Mouse (Mus musculus) lung, adult 18-20 months (tissue): ENCODE data around the gene Plscr3.
"Not testable (repeated sequence)": the region's sequence is repeated elsewhere in the genome, so short reads cannot be mapped to it uniquely, and the experiment has no call there.

ENCODE experiments used
- DNase-seq, 2 experiments: peaks; one replicate each; pipeline ENCODE4 v3.0.0; 2022; ENCODE audit warnings: mixed read lengths in 2 of 2

Gene Plscr3

DNA sequence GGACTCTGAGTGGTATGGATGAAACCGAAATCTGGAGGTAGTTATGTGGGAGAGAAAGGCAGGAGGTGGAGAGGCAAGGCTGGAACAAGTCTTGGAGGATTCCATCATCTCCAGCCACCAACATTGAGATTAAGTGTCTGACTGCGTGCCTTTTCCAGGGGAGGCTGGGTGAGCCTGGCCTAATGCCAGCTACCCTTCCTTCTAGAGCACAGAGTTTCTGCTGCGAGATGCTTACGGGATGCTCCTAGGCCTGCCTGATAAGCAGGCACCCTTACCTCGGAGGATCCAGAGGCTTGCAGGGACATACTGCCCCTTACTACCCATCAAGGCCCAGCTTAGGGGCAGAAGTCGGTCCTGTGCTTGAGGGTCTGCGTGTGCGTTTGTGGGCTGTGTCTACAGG is 12.6 kb upstream of the Plscr3 start:
- DNase-seq: no peak

DNA sequence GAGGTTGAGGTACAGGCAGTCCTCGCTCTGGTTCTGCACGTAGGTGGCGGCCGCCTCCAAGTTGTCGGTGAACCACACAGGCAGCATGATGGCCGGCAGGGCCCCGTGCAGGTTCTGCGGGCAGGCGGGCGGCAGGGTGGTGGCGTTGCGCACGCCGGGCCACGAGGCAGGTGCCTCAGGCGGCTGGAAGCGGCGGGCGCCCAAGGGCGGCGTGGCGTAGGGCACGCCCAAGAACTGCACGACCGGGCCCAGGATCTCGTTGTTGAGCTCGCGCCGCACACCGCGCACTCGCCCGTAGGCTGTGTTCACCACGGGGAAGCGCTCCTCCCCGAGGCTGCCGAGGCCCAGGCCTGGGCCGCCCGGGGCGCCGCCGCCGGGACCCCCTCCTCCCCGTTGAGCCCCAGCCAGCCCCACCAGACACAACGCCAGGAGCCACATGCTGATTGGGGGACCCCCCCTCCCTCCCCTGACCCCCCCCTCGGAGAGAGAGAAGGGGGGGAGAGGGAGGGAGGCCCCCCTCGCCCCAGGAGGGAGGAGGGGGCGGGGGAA is 12.1 kb upstream of the Plscr3 start:
- peak; percentile 27 to 47 for DNase-seq

DNA sequence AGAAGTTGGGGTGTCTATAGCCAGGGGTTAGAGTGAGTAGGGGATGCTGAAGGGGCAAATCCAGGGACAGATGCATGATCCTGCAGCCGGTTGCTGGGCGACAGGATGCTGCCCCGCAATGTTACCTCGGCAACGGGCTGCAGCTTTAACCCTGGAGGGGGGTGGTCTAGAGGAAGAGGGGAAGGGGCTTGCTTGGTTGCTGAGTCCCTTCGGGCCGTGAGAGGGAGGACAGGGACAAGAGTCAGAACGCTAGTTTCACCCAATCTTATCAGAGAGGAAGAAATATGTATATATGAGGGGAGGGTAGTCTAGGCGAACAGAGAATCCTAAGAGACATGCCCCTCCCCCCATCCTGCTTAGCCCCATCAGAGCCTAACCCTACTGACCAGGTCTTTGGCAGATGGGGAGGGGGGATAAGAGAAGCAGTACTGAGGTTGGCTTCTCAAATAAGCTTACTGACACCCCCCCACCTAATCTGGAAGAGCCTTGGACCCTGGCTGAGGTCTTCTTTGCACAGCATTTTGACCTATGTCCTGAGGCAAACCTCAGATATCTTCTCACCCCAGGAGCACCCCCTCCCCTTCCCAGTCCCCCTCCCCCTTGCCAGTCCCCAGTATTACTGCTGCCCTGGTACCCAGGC is 10.7 kb upstream of the Plscr3 start:
- DNase-seq: no peak

GRCm38 (mm10) chr11:69835966-69836335 is 10.2 kb upstream of the Plscr3 start:
- DNase-seq: no peak

DNA sequence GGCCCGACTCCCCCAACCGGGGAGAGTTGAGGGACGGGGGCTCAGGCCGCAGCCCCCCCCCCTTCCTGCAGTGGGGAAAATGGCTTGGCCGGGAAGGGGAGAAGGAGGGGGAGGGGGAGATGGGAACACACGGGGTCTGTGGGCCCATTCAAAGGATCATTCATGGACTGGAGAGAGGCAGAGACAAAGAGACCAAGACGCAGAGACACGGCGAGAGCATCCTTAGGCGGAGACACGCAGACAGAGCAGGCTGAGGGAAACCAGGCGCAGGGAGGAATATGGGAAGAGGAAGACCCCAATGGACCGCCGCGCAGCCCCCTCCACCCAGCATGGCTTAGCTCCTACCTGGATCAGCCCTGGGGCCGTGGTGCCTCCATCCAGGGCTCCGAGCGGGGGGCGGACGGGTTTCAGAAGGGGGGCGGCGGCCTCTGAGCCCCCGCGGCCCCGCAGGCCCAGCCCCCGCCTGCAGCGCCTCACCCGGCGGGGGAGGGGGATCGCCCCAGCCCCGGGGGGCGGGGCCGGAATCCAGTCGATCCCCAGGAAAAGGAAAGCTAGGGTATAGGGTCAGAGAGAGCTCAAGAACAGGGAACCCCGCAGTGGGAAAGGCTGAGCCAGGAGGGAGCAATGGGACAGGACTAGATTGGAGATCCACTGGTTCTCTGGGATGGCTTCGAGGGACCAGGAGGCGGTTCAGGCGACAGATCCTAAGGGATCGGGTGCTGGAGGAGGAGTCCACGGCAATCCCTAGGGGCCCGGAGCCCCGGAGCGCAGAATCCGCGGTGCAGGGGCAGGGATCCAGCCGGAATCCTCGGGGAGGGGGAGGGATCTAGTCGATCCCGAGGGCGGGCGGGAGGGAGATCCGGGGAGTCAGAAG is 9.2 kb upstream of the Plscr3 start:
- peak; percentile 29 to 44 for DNase-seq

- DNase-seq: no peak
Measured at GRCm38 (mm10) chr11:69837604-69837951, 8.6 kb upstream of the Plscr3 start, which contains the start of gene Nlgn2. Gene Nlgn2, minus strand, starts transcription at chr11:69837784.

DNA sequence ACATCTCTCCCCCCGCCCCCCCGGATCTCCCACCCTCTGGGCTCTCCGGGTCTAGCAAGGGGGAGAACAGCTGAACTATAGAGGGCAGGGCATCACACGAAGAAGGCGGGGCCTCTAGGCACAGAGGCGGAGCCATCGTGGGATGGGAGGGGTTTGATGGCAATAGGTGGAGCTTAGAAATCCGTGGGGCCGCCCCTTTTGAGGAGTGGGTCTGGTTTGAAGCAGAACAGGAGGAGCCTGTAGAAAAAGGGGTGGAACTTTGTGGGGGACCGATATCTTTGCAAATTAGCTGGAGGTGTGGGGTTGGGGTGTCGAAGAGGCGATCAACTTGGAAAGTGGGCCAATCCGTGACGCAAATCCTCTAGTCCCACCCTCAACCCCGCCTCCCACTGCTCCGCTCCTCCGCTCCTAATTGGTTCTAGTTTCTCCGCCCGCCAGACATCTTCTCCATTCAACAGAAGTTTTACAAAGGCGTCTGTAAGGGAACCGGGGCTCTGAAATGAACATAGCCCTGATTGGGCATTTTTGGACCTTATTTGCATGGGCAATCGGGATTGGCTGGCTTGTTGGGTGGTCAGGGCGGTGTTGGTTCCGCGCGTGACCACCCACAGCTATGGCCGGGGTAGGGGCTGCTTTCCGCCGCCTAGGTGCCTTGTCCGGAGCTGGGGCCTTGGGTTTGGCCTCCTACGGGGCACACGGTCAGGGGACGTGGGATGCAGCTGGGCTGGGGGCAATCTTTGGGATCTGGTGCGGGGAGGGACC is 8.0 kb upstream of the Plscr3 start, which contains the start of gene Tmem256:
TSS of gene Tmem256 (plus strand) at position 563 of the 762 bp plus-strand sequence.
- DNase-seq: peak; percentile 97 to 98

DNA sequence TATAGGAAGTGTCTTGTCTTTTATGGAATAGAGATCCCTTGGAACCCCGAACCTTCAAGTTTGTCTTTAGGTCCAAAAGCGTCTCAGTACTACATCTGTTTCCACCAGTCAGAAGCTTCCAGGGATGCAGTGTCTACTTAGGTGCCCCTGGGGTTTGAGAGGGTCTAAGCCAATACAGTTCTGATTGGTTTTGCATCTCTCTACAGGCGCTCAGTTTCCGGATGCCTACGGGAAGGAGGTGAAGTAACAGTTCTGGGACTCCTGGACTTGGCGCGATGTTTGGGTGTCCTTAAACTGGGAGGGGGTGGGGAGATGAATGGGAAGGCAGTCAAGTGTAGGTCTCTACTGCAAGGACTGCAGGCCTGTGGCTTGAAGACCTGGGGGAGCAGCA is 7.5 kb upstream of the Plscr3 start:
- peak; percentile 27 to 48 for DNase-seq

DNA sequence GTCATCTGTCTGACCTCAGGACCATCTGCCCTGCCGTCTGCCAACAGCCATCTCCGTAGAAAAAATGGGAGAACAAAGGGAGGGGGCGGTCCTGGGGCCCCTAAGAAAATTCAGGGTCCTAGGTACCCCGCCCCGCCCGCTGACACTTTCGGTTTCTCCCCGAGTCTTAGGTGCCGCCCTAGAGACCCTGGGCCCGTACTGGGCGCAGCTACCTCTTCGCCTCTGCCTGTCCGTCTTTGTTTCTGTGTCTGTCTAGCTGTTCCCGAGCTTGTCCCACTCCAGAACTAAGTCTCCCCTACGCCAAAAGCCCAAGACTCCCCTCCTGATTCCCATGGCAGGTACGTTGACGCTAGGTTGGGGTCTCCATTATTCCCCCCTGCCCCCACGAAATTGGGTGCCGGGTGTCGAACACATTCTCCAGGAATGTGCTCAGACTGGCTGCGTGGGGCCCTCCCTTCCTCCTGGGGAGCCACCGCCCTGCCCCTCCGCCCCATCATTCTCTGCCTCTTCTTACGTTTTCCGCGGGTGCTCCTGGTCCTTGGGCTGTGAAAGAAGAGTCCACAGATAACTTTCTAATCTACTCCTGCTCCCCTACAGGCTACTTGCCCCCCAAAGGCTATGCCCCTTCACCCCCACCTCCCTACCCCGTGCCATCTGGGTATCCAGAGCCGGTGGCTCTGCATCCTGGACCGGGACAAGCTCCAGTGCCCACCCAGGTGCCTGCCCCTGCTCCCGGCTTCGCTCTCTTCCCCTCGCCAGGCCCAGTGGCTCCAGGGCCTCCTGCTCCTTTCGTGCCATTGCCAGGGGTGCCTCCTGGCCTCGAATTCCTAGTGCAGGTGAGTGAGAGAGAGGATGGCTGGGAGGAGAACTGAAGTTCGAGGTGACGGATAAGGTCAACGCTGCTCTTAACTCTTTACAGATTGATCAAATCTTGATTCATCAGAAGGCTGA is 837 bp downstream of the Plscr3 start:
- peak; percentile 46 to 53 for DNase-seq

- no peak for DNase-seq
Measured at GRCm38 (mm10) chr11:69848021-69848420, 1.8 kb downstream of the Plscr3 start.

GRCm38 (mm10) chr11:69849128-69849527 is 3.0 kb downstream of the Plscr3 start:
- DNase-seq: no peak

- no peak for DNase-seq
Measured at GRCm38 (mm10) chr11:69849884-69850283, 3.7 kb downstream of the Plscr3 start.

DNA sequence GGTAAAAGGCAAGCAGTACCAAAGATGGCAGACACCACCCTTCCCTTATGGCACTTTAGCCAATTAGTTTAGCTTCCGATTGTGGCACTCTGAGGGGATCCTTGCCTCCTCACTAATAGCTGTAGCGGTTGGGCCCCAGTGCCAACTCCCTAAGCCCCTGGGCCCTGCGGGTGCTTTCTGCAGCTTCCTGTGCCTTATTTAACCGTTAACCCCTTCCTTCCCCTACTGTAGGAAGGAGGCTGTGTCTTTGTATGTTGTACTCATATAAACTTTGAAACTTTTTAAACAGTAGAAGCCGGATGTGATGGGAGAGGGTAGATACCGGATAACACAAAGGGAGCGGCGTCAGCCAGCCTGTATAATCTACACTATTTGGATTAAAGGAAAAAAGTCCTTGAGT is 4.6 kb downstream of the Plscr3 start:
- DNase-seq: no peak

- no peak for DNase-seq
Measured at GRCm38 (mm10) chr11:69853994-69854393, 7.8 kb downstream of the Plscr3 start.

GRCm38 (mm10) chr11:69854680-69855079 is 8.5 kb downstream of the Plscr3 start:
- DNase-seq: no peak

DNA sequence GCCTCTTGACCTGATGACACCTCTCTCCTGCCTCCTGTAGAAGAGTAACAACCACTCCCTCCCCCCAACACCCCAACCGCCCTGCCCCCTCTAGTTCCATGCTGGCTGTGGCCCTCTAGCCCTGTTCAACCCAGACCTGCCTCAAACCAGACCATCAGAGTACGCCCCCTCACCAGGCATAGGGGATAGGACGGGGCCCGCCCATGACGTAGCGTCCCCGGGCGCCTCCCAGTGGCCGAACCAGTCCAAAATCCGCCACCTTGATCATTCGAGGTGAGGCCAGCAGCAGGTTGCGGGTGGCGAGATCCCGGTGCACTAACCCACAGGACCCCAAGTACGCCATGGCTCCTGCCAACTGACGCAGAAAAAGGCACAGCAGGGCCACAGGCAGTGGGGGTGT is 9.2 kb downstream of the Plscr3 start:
- DNase-seq: peak in 1 of 2 experiments; percentile 46

- peak; percentile 82 to 88 for DNase-seq
Measured at GRCm38 (mm10) chr11:69858113-69858998, 12.2 kb downstream of the Plscr3 start, which contains the start of gene Tnk1. Gene Tnk1, minus strand, starts transcription at chr11:69858730.

GRCm38 (mm10) chr11:69863729-69864128 is 17.6 kb downstream of the Plscr3 start:
- DNase-seq: not testable (repeated sequence)

GRCm38 (mm10) chr11:69864138-69864860 is 18.1 kb downstream of the Plscr3 start:
- DNase-seq: no peak

GRCm38 (mm10) chr11:69865561-69865960 is 19.4 kb downstream of the Plscr3 start:
- DNase-seq: no peak
